Mouse (Mus musculus) MN1 (cell line): ENCODE data around the gene Zfp738.
"Not testable (repeated sequence)": the region's sequence is repeated elsewhere in the genome, so short reads cannot be mapped to it uniquely, and the experiment has no call there.

Source experiments
- DNase-seq: peaks from one replicate; pipeline ENCODE4 v3.0.0-alpha.2; 2016; ENCODE audit warnings: low spot score

Zfp738 gene

GRCm38 (mm10) chr13:67686971-67687370 is at the start of gene Zfp738:
Gene Zfp738 (minus strand): TSS chr13:67687071.
- DNase-seq = no peak

- not testable (repeated sequence) for DNase-seq
Observed at GRCm38 (mm10) chr13:67734391-67734790, 47.5 kb upstream of the Zfp738 start.

- DNase-seq = peak; percentile 76
Observed at GRCm38 (mm10) chr13:67729441-67729840, 42.6 kb upstream of the Zfp738 start.

GRCm38 (mm10) chr13:67728641-67729318 is 41.9 kb upstream of the Zfp738 start, which contains the start of gene Zfp65:
Gene Zfp65 (minus strand): TSS chr13:67729173.
- peak; percentile 75 for DNase-seq

- no peak for DNase-seq
Observed at GRCm38 (mm10) chr13:67728106-67728505, 41.2 kb upstream of the Zfp738 start.

GRCm38 (mm10) chr13:67725331-67725730 is 38.5 kb upstream of the Zfp738 start:
- peak; percentile 26 for DNase-seq

- peak; percentile 91 for DNase-seq
Observed at GRCm38 (mm10) chr13:67723848-67724479, 37.1 kb upstream of the Zfp738 start.

GRCm38 (mm10) chr13:67683841-67684240 is 3.0 kb downstream of the Zfp738 start:
- DNase-seq = not testable (repeated sequence)

GRCm38 (mm10) chr13:67682959-67683735 is 3.7 kb downstream of the Zfp738 start:
- peak; percentile 94 for DNase-seq

GRCm38 (mm10) chr13:67674902-67675301 is 12.0 kb downstream of the Zfp738 start:
- no peak for DNase-seq

- no peak for DNase-seq
Observed at GRCm38 (mm10) chr13:67652496-67652895, 34.4 kb downstream of the Zfp738 start.

- DNase-seq = peak; percentile 93
Observed at GRCm38 (mm10) chr13:67637294-67638007, 49.4 kb downstream of the Zfp738 start, which contains the start of the genes Gm49345 and Zfp729a. Gene Gm49345 (minus strand): TSS chr13:67637769. Gene Zfp729a (minus strand): TSS chr13:67637791.

- no peak for DNase-seq
Observed at GRCm38 (mm10) chr13:67610108-67610507, 76.8 kb downstream of the Zfp738 start.

- DNase-seq = peak; percentile 90
Observed at GRCm38 (mm10) chr13:67609066-67609876, 77.6 kb downstream of the Zfp738 start, which contains the start of gene Zfp729b. Gene Zfp729b (minus strand): TSS chr13:67609707.
